Mouse (Mus musculus) cerebellum, postnatal 4 days (tissue): ENCODE measurements around the gene Olfr331.
"Not testable (repeated sequence)": the region's sequence is repeated elsewhere in the genome, so short reads cannot be mapped to it uniquely, and the experiment has no call there.

ENCODE experiments used
- DNase-seq, 2 experiments: peaks; one replicate each; pipeline ENCODE4 v3.0.0; 2022; ENCODE audit warnings: low spot score in 2 of 2, mixed read lengths in 1 of 2

Olfr331 gene

DNA sequence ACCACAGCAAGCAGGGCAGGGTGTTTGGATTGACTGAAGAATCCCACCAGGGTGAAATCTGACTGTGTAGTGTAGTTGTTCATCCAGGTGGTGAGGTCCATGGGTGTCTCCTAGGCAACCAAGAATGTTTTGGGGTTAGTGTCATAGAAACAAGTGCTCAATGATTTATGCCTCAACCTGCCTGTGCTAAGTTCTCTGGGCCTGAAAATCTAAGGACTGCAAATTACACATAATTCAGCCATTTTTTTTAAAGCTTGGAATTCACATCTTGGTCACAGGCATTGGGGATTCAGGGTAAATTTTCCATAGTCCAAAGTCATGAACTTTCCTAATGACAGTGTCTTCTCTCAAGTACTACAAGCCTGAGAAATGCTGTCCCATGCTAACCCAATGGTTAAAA, at the start of gene Olfr331:
Olfr331 (minus strand) TSS at position 101 of the 400 bp plus-strand sequence.
- not testable (repeated sequence) for DNase-seq

DNA sequence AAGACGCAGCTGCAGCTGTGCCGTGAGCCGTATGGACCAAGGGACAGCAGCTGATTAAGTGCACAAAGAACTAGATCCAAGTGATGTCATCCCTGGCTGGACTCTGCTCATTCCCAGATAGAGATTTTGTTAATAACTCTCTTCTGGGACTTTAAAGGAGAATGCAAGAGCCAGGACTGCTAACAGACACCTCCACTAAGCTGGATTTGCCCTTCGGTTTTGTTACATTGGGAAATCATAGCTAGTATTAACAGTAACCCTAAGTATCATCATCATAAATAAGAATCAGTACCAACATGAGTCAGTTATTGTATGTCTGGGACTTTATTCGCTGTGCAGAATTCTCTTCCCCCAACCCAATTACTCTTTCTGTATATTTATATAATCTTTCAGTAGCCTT, 44.0 kb upstream of the Olfr331 start, which contains the start of gene Olfr329-ps:
Olfr329-ps (minus strand) TSS at position 101 of the 400 bp plus-strand sequence.
- no peak for DNase-seq

DNA sequence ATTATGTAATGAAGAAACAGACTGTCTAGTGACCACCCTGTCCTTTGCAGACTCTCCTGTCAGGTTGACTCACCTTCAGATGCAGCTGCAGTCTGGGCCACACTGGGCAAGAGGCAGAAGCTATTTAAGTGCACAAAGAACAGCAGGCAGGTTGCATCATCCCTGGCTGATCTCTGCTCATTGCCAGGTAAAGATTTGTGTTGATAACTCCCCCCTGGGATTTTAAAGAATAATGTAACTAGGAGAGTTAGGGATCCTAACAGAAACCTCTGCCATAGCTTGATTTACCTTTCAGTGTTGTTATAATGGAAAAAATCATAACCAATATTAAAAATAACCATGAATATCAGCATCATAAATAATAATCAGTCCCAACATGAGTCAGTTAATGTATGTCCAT, 32.4 kb upstream of the Olfr331 start, which contains the start of gene Olfr330:
Olfr330 (minus strand) TSS at position 101 of the 400 bp plus-strand sequence.
- not testable (repeated sequence) for DNase-seq

DNA sequence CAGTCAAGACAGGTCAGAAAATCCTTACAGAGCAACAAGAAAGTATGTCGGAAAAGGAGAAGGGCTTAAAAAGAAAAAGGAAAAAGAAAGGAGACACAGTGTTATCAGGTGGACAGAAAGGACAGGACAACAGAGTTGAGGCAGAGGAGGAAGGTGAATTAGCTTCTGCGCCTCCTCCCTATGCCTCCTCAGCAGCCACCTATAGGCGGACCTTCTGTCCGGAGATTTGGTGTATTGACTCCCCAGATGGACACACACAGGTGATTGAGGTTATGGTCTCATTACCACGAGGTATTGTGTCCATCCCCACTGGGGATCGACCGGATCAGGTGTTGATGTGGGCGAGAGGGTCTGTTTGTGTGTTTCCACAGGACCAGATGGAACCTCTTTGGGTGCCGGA, 17.4 kb upstream of the Olfr331 start:
- peak; percentile 25 to 38 for DNase-seq

DNA sequence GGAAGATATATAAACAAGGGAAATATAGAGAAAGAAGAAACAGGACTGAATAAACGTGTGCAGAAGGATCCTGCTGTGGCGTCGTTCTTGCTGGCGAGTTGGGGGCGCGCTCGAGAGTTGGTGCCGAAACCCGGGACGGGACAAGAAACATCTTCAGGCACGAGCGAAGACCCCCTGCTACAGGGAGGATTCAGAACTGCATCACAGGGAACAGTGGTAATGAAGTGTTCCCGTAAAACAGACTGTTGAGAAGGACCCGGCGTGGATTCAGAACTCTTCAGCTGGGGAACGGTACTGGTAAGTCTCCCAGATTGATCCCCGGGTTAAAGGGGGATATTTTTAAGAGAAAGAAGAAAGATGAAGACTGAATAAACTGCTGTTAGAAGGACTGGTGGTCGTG, 16.5 kb upstream of the Olfr331 start:
- peak; percentile 80 to 98 for DNase-seq

DNA sequence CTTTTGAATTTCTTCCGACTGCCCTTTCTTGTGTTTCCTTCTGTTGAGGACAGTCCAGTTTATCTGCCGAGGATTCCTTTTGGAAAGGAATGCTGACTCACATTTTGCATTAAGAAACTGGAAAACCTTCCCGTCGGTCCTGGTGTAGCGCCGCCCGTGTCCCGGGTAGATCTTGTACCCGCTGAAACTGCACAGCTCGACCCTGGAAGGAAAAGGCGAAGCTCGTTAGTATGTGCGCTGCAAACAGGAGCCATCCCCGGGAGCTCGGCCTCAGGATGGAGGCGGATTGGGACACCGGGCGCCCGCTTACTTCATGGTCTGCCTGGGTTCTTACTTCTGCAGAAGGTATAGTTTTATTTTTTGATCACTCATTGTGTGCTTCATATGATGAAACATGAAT, 6.7 kb upstream of the Olfr331 start:
- DNase-seq: not testable (repeated sequence)

DNA sequence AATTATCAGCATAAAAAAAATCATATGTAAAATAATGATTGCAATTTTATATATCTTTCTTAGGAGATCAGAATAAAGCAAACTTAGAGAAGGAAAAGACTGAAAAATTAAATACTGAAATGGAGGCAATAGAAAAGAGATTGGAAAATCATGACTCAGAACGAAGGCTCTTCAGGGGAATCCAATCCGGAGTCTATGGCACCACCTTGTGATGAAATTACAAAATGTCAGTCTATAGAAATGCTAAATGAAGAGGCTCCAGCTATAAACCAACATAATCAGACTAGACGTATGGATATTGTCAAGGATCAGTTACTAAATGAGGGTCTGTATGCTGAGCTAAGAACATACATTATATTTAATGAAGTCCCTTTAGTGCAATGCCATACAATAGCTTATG, 3.1 kb downstream of the Olfr331 start:
- no peak for DNase-seq

DNA sequence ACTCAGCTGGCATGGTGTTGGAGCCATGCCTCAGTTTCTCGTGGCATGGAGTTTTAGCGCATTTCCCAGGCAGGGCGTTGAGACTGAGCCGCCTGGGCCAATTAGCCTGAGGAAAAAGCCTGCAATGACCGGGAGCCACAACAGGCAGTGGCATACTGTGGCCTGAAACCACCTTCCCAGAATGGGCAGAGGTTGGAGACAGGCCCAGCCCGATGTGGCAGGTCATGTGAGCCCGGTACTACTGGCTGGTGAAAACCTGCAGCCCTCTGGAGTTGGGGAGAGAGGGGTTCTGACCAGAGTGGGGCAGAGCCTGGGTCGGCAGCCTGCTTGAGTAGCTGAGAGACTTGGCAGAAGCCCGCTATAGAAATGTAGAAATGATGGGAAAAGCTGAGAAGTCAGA, 3.6 kb downstream of the Olfr331 start:
- no peak for DNase-seq

DNA sequence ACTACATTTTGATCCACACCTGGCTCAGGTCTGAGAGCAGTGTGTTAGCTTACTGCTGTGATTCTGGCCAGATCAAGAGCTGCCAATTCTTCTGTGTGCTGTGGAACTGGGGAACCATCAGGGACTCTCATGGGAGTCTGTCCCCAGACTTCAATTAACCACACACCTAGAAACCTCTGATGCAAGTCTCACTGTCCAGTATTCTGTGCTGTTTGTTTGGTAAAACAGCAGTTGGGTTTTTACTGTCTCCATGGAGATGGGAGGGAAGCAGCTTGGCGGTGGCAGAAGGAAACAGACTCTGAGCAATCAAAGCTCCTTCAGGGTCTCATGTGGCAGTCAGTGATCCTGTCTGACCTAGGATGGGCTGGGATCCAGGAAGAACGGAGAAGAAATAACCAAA, 9.9 kb downstream of the Olfr331 start, which contains the start of gene Olfr332:
Olfr332 (minus strand) TSS at position 101 of the 400 bp plus-strand sequence.
- DNase-seq: no peak

DNA sequence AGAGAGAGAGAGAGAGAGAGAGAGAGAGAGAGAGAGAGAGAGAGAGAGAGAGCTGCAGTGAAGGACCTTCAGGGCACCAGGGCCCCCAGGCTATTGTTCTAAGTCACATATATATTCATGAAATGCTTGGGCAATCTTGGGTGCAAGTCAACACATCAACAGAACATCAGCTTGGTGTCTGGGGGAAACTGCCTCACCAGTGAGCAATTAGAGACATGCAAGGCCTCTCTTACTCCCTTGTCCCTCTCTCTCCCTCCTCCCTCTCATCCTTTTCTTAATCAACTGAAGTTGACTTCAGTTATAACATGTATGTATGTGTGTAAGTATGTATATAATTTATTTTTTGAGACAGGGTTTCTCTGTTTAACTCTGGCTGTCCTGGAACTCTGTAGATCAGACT, 40.2 kb downstream of the Olfr331 start, which contains the start of gene Olfr30:
Olfr30 (minus strand) TSS at position 101 of the 400 bp plus-strand sequence.
- no peak for DNase-seq

DNA sequence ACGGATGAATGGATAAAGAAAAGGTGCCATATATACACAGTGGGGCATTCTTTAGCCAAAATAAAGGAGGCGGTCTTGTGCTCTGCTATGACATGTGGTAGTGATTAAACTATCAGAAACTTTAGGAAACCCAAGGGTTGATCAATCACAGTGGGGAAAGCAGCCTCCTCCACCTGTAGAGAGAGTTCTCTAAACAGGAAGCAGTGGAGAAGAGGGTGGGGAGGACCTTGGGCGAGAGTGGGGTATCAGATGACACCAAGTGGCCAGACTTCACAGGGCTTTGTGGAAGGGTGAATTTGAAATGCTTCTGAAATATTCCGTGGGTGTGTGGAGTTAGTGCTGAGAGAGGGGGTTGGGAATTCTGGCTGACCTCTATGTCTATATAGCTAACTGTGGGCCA, 48.8 kb downstream of the Olfr331 start:
- no peak for DNase-seq

DNA sequence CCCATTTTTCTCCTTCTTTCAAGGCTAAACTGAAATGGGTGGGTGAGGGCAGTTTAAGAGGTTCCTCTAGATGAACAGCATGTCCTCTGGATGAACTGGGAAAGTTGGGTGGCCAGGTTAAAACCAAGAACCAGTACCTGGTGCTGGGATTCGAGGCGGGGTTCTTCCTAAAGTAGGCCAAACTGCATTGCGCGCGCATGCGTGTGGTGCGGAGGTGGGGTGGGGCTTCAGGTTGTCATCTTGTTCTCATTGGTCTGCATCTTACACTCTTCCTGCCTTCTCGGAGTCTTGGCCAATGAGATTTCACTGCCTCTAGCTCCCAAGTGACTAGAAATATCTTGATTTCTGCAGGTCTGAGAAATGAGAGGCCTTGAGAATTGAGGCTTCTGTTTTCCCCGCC, 49.6 kb downstream of the Olfr331 start, which contains the start of gene Lypd9:
Lypd9 (minus strand) TSS at position 165 of the 400 bp plus-strand sequence.
- DNase-seq: no peak
